Mouse (Mus musculus): ENCODE data around the gene Mtif2.
"Not testable (repeated sequence)": the region's sequence is repeated elsewhere in the genome, so short reads cannot be mapped to it uniquely, and the experiment has no call there.

Mtif2 gene

GRCm38 (mm10) chr11:29525988-29526794 is at the start of gene Mtif2:
Gene Mtif2 (plus strand): TSS chr11:29526408.
- peak; percentile 46 to 76 for DNase-seq (ENCODE audit: low spot score in 2 of 2)

- no peak for DNase-seq (ENCODE audit: low spot score in 2 of 2)
These were observed 33.1 kb upstream of the Mtif2 start for GRCm38 (mm10) chr11:29493135-29493534.

- no peak for DNase-seq (ENCODE audit: low spot score in 2 of 2)
These were observed 29.2 kb upstream of the Mtif2 start for GRCm38 (mm10) chr11:29496962-29497361.

- no peak for DNase-seq (ENCODE audit: low spot score in 2 of 2)
These were observed 22.0 kb upstream of the Mtif2 start for GRCm38 (mm10) chr11:29503948-29504893.

- DNase-seq (ENCODE audit: low spot score in 2 of 2), result no peak
These were observed 21.1 kb upstream of the Mtif2 start for GRCm38 (mm10) chr11:29504899-29505625.

GRCm38 (mm10) chr11:29509421-29509820 is 16.8 kb upstream of the Mtif2 start:
- no peak for DNase-seq (ENCODE audit: low spot score in 2 of 2)

- DNase-seq (ENCODE audit: low spot score in 2 of 2), result no peak
These were observed 13.2 kb upstream of the Mtif2 start for GRCm38 (mm10) chr11:29512818-29513535.

- no peak for DNase-seq (ENCODE audit: low spot score in 2 of 2)
These were observed 11.9 kb upstream of the Mtif2 start for GRCm38 (mm10) chr11:29514325-29514681.

- peak; percentile 72 to 74 for DNase-seq (ENCODE audit: low spot score in 2 of 2)
These were observed 11.4 kb upstream of the Mtif2 start, which contains the start of gene Prorsd1 for GRCm38 (mm10) chr11:29514682-29515412. Gene Prorsd1 (minus strand): TSS chr11:29515033.

- no peak for DNase-seq (ENCODE audit: low spot score in 2 of 2)
These were observed 12.0 kb downstream of the Mtif2 start for GRCm38 (mm10) chr11:29538201-29538600.

GRCm38 (mm10) chr11:29544225-29544945 is 18.2 kb downstream of the Mtif2 start:
- no peak for DNase-seq (ENCODE audit: low spot score in 2 of 2)

- DNase-seq (ENCODE audit: low spot score in 2 of 2), result not testable (repeated sequence)
These were observed 19.0 kb downstream of the Mtif2 start for GRCm38 (mm10) chr11:29545150-29545752.

GRCm38 (mm10) chr11:29546297-29546696 is 20.1 kb downstream of the Mtif2 start:
- not testable (repeated sequence) for DNase-seq (ENCODE audit: low spot score in 2 of 2)

- DNase-seq (ENCODE audit: low spot score in 2 of 2), result no peak
These were observed 20.6 kb downstream of the Mtif2 start for GRCm38 (mm10) chr11:29546762-29547161.

- DNase-seq (ENCODE audit: low spot score in 2 of 2), result no peak
These were observed 21.1 kb downstream of the Mtif2 start for GRCm38 (mm10) chr11:29547249-29547751.

GRCm38 (mm10) chr11:29547752-29548503 is 21.7 kb downstream of the Mtif2 start, which contains the start of the genes Clhc1 and Rps27a:
Gene Clhc1 (plus strand): TSS chr11:29547950.
Gene Rps27a (minus strand): TSS chr11:29548109.
- peak; percentile 83 to 91 for DNase-seq (ENCODE audit: low spot score in 2 of 2)

GRCm38 (mm10) chr11:29548504-29549424 is 22.6 kb downstream of the Mtif2 start:
- DNase-seq (ENCODE audit: low spot score in 2 of 2), result peak in 1 of 2 experiments; percentile 11

Measured in frontal cortex, postnatal 10 days (tissue).